Mouse (Mus musculus) embryonic facial prominence, embryonic 12.5 days (tissue): ENCODE measurements around the gene Grtp1. TPM values are rescaled to one million over a fixed set of nuclear protein-coding genes. Genes with fewer than 3 reads are reported as not detected.
"Not testable (repeated sequence)": the region's sequence is repeated elsewhere in the genome, so short reads cannot be mapped to it uniquely, and the experiment has no call there.

Source experiments
- ATAC-seq: fragments of 200-750 bp; cut with Nextera tagmentation; 2 replicates; pipeline ENCODE4 v1.8.0; 2017; ENCODE audit not compliant: insufficient number of reproducible peaks, insufficient read depth, low FRiP score, low TSS enrichment
- H3K27ac ChIP-seq: fragments of 300-500 bp; sonication (generic); 2 replicates; pipeline ENCODE4 v1.5.1; 2016; ENCODE audit warnings: mild to moderate bottlenecking
- H3K27me3 ChIP-seq: fragments of 300-500 bp; sonication (generic); 2 replicates; pipeline ENCODE4 v1.6.1; 2016; ENCODE audit warnings: mild to moderate bottlenecking, moderate library complexity
- H3K36me3 ChIP-seq: fragments of 300-500 bp; sonication (generic); 2 replicates; pipeline ENCODE4 v1.6.1; 2016; ENCODE audit warnings: mild to moderate bottlenecking
- H3K4me1 ChIP-seq: fragments of 300-500 bp; sonication (generic); 2 replicates; pipeline ENCODE4 v1.6.1; 2016
- H3K4me2 ChIP-seq: fragments of 300-500 bp; sonication (generic); replicated peaks from 2 replicates; pipeline ENCODE4 v1.6.1; 2016; ENCODE audit warnings: mild to moderate bottlenecking, moderate library complexity
- H3K4me3 ChIP-seq: fragments of 300-500 bp; sonication (generic); 2 replicates; pipeline ENCODE4 v1.5.1; 2016; ENCODE audit warnings: mild to moderate bottlenecking
- H3K9ac ChIP-seq: fragments of 300-500 bp; sonication (generic); 2 replicates; pipeline ENCODE4 v1.6.1; 2016; ENCODE audit warnings: mild to moderate bottlenecking, moderate library complexity
- H3K9me3 ChIP-seq: fragments of 300-500 bp; sonication (generic); 2 replicates; pipeline ENCODE4 v1.6.1; 2016; ENCODE audit warnings: mild to moderate bottlenecking, moderate library complexity
- WGBS: fragments of 180-500 bp; shearing (Covaris S2); methylation state at CpG from one replicate; pipeline ENCODE4 v1.1.7; 2016; 5-methylcytosine and 5-hydroxymethylcytosine counted together
- microRNA counts: library from miRNA; unstranded; fragments of <30 nt; microRNA quantifications from one replicate; lab custom pipeline; 2017
- microRNA-seq: library from miRNA; unstranded; fragments of <30 nt; microRNA quantifications from one replicate; pipeline ENCODE4, GENCODE M21; 2017
- polyA plus RNA-seq: library from polyadenylated mRNA; unstranded; fragments of >200 nt; fragmentation: Nextera tagmentation; extraction: Ambion mirVana; gene quantifications from 2 replicates; pipeline ENCODE4 v1.2.1, GENCODE M21; 2016

Gene Grtp1
- polyA plus RNA-seq, 1 experiment from 2014 or later, result 15.0 TPM

DNA sequence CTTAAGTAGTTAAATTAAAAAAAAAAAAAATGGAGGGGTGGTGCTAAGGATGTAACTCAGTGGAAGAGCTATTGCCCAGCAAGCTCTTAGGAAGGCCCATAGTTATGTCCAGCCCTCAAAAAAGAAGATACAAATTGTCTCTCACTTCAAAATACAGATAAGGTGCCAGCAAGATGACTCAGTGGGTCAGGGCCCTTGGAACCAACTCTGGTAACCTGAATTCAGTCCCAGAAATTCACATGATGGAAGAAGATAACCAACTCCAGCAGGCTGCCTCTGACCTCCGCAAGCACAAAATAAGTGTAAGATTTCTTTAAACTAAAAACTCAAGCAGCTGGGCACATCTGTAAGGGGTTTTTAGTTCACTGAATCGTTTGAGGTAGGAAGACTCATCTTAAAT is 51.9 kb downstream of the Grtp1 start:
- Histone ChIP-seq H3K9ac (no peak overlapping the region), H3K36me3 (peaks cover 58% of the 10 kb centered on the region), H3K9me3 (no peaks in the 10 kb centered on the region), H3K4me1 (no peaks in the 10 kb centered on the region), H3K27me3 (no peaks in the 10 kb centered on the region), H3K27ac (no peak overlapping the region), H3K4me3 (no peak overlapping the region), H3K4me2 (no peak overlapping the region)
- ATAC-seq, result no peak
- 84% methylated on average over 2 of the region's 2 CpGs for WGBS

DNA sequence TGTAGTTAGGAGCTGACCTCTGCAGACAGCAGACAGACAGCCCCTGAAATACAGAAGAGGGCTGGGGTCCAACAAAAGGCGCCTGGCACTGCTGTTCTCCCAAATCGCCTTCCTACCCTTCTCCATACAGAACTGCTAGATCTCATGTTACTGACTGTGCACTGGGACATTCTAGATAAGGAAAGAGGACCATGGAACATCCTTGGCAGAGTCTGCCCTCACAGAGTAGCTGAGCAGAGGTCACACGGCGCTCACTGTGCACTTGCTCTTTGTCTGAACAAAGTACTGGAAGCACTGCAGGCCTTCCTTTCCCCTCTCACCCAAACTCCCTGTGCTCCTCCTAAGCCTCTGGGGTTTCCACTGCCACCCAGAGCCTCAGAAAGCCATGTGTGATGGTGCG is 58.7 kb downstream of the Grtp1 start:
- H3K27ac ChIP-seq, result no peak overlapping the region
- no peaks in the 10 kb centered on the region for H3K27me3 ChIP-seq
- no peaks in the 10 kb centered on the region for H3K9me3 ChIP-seq
- H3K4me3 ChIP-seq, result no peak overlapping the region
- no peaks in the 10 kb centered on the region for H3K4me1 ChIP-seq
- WGBS, result 87% methylated on average over 5 of the region's 5 CpGs
- H3K9ac ChIP-seq, result no peak overlapping the region
- no peak overlapping the region for H3K4me2 ChIP-seq
- ATAC-seq, result no peak
- H3K36me3 ChIP-seq, result peaks cover 97% of the 10 kb centered on the region

DNA sequence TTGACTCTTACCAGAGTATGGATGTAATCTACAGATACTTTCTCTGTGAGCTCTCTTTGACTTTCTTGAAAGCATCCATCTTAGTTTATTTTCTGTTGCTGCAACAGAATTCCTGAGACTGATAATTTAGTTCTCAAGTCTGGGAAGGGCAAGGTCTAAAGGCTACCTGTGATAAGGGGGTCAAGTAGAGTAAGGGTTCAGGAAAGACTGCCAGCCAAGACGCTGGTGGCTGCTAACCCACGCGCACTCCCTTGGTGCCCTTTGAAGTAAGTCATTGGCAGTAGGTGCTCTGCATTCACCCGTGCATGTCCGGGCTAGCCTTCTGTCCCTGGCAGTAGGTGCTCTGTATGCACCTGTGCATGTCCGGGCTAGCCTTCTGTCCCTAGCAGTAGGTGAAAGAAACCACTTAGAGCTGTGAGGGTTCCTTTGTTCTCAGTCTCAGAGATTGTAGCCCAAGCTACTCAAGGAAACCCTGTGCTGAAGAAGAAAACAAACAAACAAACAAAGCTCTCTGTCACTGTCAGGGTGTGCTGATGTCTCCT is 60.7 kb downstream of the Grtp1 start:
- Histone ChIP-seq H3K9me3 (no peaks in the 10 kb centered on the region), H3K4me2 (no peak overlapping the region), H3K27ac (no peak overlapping the region), H3K36me3 (peaks cover 94% of the 10 kb centered on the region), H3K4me1 (no peaks in the 10 kb centered on the region), H3K4me3 (no peak overlapping the region), H3K9ac (no peak overlapping the region), H3K27me3 (no peaks in the 10 kb centered on the region)
- ATAC-seq, result no peak
- 96% methylated on average over 6 of the region's 6 CpGs for WGBS

DNA sequence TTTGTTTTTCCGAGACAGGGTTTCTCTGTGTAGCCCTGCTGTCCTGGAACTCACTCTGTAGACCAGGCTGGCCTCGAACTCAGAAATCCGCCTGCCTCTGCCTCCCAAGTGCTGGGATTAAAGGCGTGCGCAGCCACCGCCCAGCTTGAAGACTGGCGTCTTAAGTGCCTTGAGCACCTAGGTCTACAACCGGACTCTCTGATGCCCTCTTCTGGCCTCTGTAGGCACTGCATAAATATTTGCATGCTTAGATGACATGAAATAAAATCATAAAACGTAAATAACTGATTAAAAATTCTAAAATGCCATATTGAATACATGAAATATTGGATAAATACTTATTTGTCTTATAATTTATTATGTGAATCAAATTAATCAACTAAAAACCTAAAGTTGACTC is 68.2 kb downstream of the Grtp1 start:
- not testable (repeated sequence) for ATAC-seq, H3K4me1 ChIP-seq, H3K27ac ChIP-seq, H3K9me3 ChIP-seq, H3K4me3 ChIP-seq, H3K27me3 ChIP-seq, H3K4me2 ChIP-seq, H3K9ac ChIP-seq
- 73% methylated on average over 9 of the region's 9 CpGs for WGBS
- peaks cover 85% of the 10 kb centered on the region for H3K36me3 ChIP-seq

DNA sequence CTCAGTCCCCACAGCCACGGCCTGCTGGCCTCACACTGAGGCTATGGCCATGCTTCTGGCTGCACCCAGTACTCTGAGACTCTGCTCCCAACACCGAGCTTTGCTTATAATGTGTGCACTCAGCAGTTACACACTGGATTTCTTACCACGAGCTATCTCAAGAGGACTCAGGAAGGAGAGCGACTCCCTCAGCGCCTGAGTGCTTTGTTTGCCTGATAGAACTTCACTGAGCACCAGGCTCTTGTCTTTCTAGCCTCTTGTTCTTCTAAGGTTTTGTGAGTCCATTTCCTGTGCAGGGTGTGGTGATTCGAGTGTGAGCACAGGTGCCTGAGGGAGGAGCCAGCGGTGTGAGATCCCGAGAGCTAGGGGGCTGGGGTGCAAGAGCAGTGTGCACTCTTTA is 75.5 kb downstream of the Grtp1 start:
- Histone ChIP-seq H3K9me3 (no peaks in the 10 kb centered on the region), H3K4me2 (no peak overlapping the region)

DNA sequence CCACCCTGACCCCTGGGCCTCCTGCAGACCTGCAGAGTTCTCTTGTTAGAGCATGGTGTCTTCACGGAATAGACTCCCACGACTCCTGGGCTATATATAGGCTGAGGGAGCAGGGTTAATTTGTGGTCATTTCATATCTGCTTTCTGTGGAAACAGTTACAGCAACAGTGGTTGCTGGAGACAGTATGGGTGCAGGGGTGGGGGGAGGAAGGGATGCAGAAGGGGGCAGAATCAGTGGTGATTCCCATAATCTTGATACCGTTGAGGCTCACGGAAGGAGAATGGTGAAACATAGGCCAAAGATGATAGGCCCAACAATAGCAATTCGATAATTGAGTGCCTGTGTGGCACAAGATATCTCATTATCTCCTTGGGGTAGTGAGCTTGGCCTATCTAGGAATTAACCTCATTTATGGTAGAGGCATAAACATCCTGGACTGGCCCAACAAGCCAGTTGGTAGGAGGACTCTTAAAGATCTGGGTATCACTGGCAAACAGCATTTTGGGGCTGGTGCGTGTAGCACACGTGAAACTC is 77.5 kb downstream of the Grtp1 start:
- Histone ChIP-seq H3K36me3 (peaks cover 64% of the 10 kb centered on the region), H3K27me3 (no peaks in the 10 kb centered on the region), H3K9me3 (no peaks in the 10 kb centered on the region), H3K4me2 (no peak overlapping the region), H3K4me3 (no peak overlapping the region), H3K4me1 (no peaks in the 10 kb centered on the region), H3K9ac (no peak overlapping the region), H3K27ac (no peak overlapping the region)
- 91% methylated on average over 7 of the region's 7 CpGs for WGBS
- no peak for ATAC-seq

More for the DNA sequence above, 75.5 kb downstream of the Grtp1 start:
- Histone ChIP-seq H3K4me3 (no peak overlapping the region), H3K9ac (no peak overlapping the region), H3K27ac (no peak overlapping the region), H3K4me1 (no peaks in the 10 kb centered on the region), H3K27me3 (no peaks in the 10 kb centered on the region), H3K36me3 (peaks cover 66% of the 10 kb centered on the region)
- ATAC-seq, result no peak
- WGBS, result 94% methylated on average over 8 of the region's 8 CpGs

MicroRNA genes within 50 kb of the gene (microRNA counts, 519-probe panel; counts per million panel counts)
- microRNA mmu-miR-1968 (lab: Ali Mortazavi, UCI), result 460 counts per million, percentile 65 among the panel's probes with 10 or more counts

Small RNA genes lying within 50 kb of the gene (microRNA-seq; reads per million reads assigned to microRNA genes)
- gene Mir1968 (12.2 reads per million, percentile 29 among the genes with 10 or more reads in this experiment), gene Mir7065 (not detected)

Other genes with a start within 250 kb of the Grtp1 start
- gene F7, start 174.6 kb downstream of the Grtp1 start, polyA plus RNA-seq, result not detected in 2 replicates
- gene F10, start 163.3 kb downstream of the Grtp1 start, polyA plus RNA-seq, result 0.37 and 0.78 TPM in 2 replicates
- 0.33 and 0.45 TPM in 2 replicates for gene Proz, start 139.7 kb downstream of the Grtp1 start, polyA plus RNA-seq
- 52.9 and 53.2 TPM in 2 replicates for gene Pcid2, start 95.2 kb downstream of the Grtp1 start, polyA plus RNA-seq
- gene Cul4a, start 95.0 kb downstream of the Grtp1 start, polyA plus RNA-seq, result 108 and 109 TPM in 2 replicates
- 236 and 247 TPM in 2 replicates for gene Lamp1, start 41.5 kb downstream of the Grtp1 start, polyA plus RNA-seq
- 0.49 TPM in 1 of 2 replicates, not detected in the other for gene Adprhl1, start 53.5 kb upstream of the Grtp1 start, polyA plus RNA-seq
- 33.4 and 34.4 TPM in 2 replicates for gene Dcun1d2, start 87.5 kb upstream of the Grtp1 start, polyA plus RNA-seq
- 54.2 TPM in 2 replicates for gene Tmco3, start 87.6 kb upstream of the Grtp1 start, polyA plus RNA-seq
- 174 and 176 TPM in 2 replicates for gene Tfdp1, start 138.1 kb upstream of the Grtp1 start, polyA plus RNA-seq
- not detected in 2 replicates for gene Atp4b, start 196.2 kb upstream of the Grtp1 start, polyA plus RNA-seq
- not detected in 2 replicates for gene Grk1, start 204.5 kb upstream of the Grtp1 start, polyA plus RNA-seq
- gene Tmem255b, start 234.6 kb upstream of the Grtp1 start, polyA plus RNA-seq, result 0.14 and 0.37 TPM in 2 replicates